Mouse (Mus musculus): ENCODE results near the gene 1700029H14Rik. TPM values are rescaled to one million over a fixed set of nuclear protein-coding genes. Genes with fewer than 3 reads are reported as not detected.

Gene 1700029H14Rik
- total RNA-seq, 2 experiments from 2014 or later, result not detected

DNA sequence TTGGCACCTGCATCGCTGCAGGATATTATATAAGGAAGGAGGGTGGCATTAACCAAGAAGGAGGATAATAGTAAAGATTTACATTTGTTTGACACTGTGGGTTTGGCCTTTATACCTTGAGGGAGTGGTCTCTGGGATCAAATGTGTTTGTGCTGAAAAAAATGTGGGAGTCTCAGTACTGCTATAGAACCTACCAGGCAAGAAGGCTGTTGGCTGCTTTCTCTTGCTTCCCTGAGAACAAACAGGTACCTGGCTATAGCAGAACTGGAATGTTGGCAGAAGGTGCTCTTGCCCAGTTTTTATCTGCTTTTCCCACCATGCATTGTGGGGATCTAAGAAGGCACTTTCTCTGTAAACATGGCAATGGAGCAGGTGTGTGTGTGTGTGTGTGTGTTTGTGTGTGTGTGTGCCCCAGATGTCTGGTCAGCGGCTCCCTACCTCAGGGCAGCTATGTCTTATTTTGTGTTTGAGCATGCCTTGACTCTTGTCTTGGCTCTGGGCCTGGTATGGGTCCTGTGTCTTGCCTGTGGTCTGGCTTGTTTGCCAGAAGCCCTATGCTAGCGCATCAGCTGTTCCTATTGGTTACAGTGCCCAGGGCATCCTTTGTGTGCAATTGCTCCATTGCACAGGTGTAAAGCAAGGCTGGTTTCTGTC lies 54.9 kb downstream of the 1700029H14Rik start:
- ATAC-seq (replicated peaks; ENCODE audit: poor library complexity), result no peak

DNA sequence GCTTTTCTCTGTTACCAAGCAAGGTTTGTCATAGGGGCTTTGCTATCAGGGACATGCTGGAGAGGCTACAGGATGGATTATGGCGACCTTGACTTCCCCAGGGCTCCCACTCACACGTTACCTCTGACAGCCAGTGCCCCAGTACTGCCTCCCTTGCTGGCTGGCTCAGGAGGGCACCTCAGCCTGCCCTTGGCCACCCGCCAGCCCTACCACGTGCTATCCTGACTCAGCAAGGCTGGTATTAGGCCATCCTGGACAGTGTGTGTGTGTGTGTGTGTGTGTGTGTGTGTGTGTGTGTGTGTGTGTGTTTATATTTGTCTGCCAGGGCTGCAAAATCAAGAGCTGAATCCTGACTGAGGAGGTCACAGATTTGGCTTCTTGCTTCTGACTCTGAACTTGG lies 55.4 kb downstream of the 1700029H14Rik start:
- ATAC-seq (replicated peaks; ENCODE audit: poor library complexity), result peak; percentile 81

- no peak for ATAC-seq (replicated peaks; ENCODE audit: poor library complexity)
Observed at GRCm38 (mm10) chr8:13504894-13505674, 57.2 kb downstream of the 1700029H14Rik start.

GRCm38 (mm10) chr8:13503936-13504606 lies 58.2 kb downstream of the 1700029H14Rik start:
- peak; percentile 49 for ATAC-seq (replicated peaks; ENCODE audit: poor library complexity)

DNA sequence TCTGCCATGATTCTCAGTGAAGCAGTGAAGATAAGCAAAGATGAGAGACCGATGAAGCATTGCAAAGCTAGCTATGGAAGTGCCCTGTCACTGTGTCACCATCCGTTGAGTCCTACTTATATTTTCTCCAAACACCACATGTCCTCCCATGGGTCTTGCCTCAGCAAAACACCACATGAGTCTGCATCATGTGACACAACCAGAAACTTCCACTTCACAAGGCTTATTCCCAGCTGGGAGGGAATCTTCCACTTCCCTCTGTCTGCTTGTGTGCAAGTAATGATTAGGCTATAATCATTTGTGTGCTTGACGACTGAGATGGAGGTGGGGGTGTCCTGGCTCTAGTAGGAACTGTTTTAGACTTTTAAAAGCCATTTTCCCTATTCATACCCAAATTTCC lies 61.0 kb downstream of the 1700029H14Rik start:
- ATAC-seq (replicated peaks; ENCODE audit: poor library complexity), result no peak

Other genes with a start within 250 kb of the 1700029H14Rik start
- gene Tfdp1, start 223.7 kb downstream of the 1700029H14Rik start, total RNA-seq (2015), result 315 and 317 TPM in 2 replicates
- gene Tfdp1, start 223.7 kb downstream of the 1700029H14Rik start, total RNA-seq (2017), result 229 and 230 TPM in 2 replicates
- 0.32 and 0.73 TPM in 2 replicates for gene Atp4b, start 165.6 kb downstream of the 1700029H14Rik start, total RNA-seq (2015)
- gene Atp4b, start 165.6 kb downstream of the 1700029H14Rik start, total RNA-seq (2017), result not detected in 2 replicates
- gene Grk1, start 157.4 kb downstream of the 1700029H14Rik start, total RNA-seq (2015), result not detected in 2 replicates
- 0.07 TPM in 1 of 2 replicates, not detected in the other for gene Grk1, start 157.4 kb downstream of the 1700029H14Rik start, total RNA-seq (2017)
- not detected in 2 replicates for gene Tmem255b, start 127.3 kb downstream of the 1700029H14Rik start, total RNA-seq (2015)
- not detected in 2 replicates for gene Tmem255b, start 127.3 kb downstream of the 1700029H14Rik start, total RNA-seq (2017)
- gene Gas6, start 68.0 kb downstream of the 1700029H14Rik start, total RNA-seq (2015), result not detected in 2 replicates
- 0.12 and 0.84 TPM in 2 replicates for gene Gas6, start 68.0 kb downstream of the 1700029H14Rik start, total RNA-seq (2017)
- gene Rasa3, start 115.1 kb upstream of the 1700029H14Rik start, total RNA-seq (2015), result 24.1 and 36.8 TPM in 2 replicates
- gene Rasa3, start 115.1 kb upstream of the 1700029H14Rik start, total RNA-seq (2017), result 49.3 and 51.3 TPM in 2 replicates
- gene Cfap97d2, start 143.4 kb upstream of the 1700029H14Rik start, total RNA-seq (2015), result not detected in 2 replicates
- gene Cfap97d2, start 143.4 kb upstream of the 1700029H14Rik start, total RNA-seq (2017), result not detected in 2 replicates
- gene Cdc16, start 195.2 kb upstream of the 1700029H14Rik start, total RNA-seq (2015), result 105 and 118 TPM in 2 replicates
- gene Cdc16, start 195.2 kb upstream of the 1700029H14Rik start, total RNA-seq (2017), result 62.4 and 66.8 TPM in 2 replicates
- gene Upf3a, start 223.2 kb upstream of the 1700029H14Rik start, total RNA-seq (2015), result 17.4 and 24.1 TPM in 2 replicates
- 26.0 and 26.6 TPM in 2 replicates for gene Upf3a, start 223.2 kb upstream of the 1700029H14Rik start, total RNA-seq (2017)

Measured in megakaryocyte progenitor cell, adult 5-6 weeks (primary cell).